Mouse (Mus musculus) heart, embryonic 12.5 days (tissue): ENCODE data around the gene Mast4. TPM values are rescaled to one million over a fixed set of nuclear protein-coding genes. Genes with fewer than 3 reads are reported as not detected.

Experiments
- ATAC-seq: fragments of 200-750 bp; cut with Nextera tagmentation; 2 replicates; pipeline ENCODE4 v1.8.0; 2017; ENCODE audit warnings: moderate TSS enrichment, moderate library complexity; ENCODE audit not compliant: insufficient number of reproducible peaks, low FRiP score
- H3K27ac ChIP-seq: fragments of 300-500 bp; sonication (generic); 2 replicates; pipeline ENCODE4 v1.5.1; 2016; ENCODE audit warnings: mild to moderate bottlenecking, moderate library complexity; ENCODE audit not compliant: poor library complexity, severe bottlenecking
- H3K27me3 ChIP-seq: fragments of 300-500 bp; sonication (generic); replicated peaks from 2 replicates; pipeline ENCODE4 v1.6.1; 2016; ENCODE audit warnings: mild to moderate bottlenecking, moderate library complexity
- H3K36me3 ChIP-seq: fragments of 300-500 bp; sonication (generic); 2 replicates; pipeline ENCODE4 v1.6.1; 2016; ENCODE audit warnings: mild to moderate bottlenecking, moderate library complexity
- H3K4me1 ChIP-seq: fragments of 300-500 bp; sonication (generic); replicated peaks from 2 replicates; pipeline ENCODE4 v1.6.1; 2016; ENCODE audit warnings: mild to moderate bottlenecking
- H3K4me2 ChIP-seq: fragments of 300-500 bp; sonication (generic); 2 replicates; pipeline ENCODE4 v1.6.1; 2016; ENCODE audit warnings: mild to moderate bottlenecking, moderate library complexity
- H3K4me3 ChIP-seq: fragments of 300-500 bp; sonication (generic); 2 replicates; pipeline ENCODE4 v1.5.1; 2016; ENCODE audit warnings: mild to moderate bottlenecking
- H3K9ac ChIP-seq: fragments of 300-500 bp; sonication (generic); 2 replicates; pipeline ENCODE4 v1.6.1; 2016; ENCODE audit warnings: mild to moderate bottlenecking, moderate library complexity
- H3K9me3 ChIP-seq: fragments of 300-500 bp; sonication (generic); replicated peaks from 2 replicates; pipeline ENCODE4 v1.6.1; 2016; ENCODE audit warnings: mild to moderate bottlenecking, moderate library complexity
- WGBS: fragments of 180-500 bp; shearing (Covaris S2); methylation state at CpG from one replicate; pipeline ENCODE4 v1.1.7; 2016; 5-methylcytosine and 5-hydroxymethylcytosine counted together
- polyA plus RNA-seq: library from polyadenylated mRNA; unstranded; fragments of >200 nt; fragmentation: Nextera tagmentation; extraction: Ambion mirVana; gene quantifications from 2 replicates; pipeline ENCODE4 v1.2.1, GENCODE M21; 2016

Gene Mast4
- polyA plus RNA-seq, 1 experiment from 2014 or later = 52.1 TPM

GRCm38 (mm10) chr13:103183566-103183965, 150.7 kb downstream of the Mast4 start:
- no peaks in the 10 kb centered on the region for H3K36me3 ChIP-seq
- H3K9me3 ChIP-seq = 0 out of 2 replicates have a peak, but pooled peaks cover 4% of the 10 kb centered on the region
- no peak overlapping the region for H3K4me2 ChIP-seq
- H3K4me3 ChIP-seq = no peak overlapping the region
- H3K9ac ChIP-seq = no peak overlapping the region
- no peaks in the 10 kb centered on the region for H3K27me3 ChIP-seq
- H3K27ac ChIP-seq = no peak overlapping the region
- 71% methylated on average over 5 of the region's 5 CpGs for WGBS
- peaks cover 18% of the 10 kb centered on the region; the same call in 1 of the 2 replicates for H3K4me1 ChIP-seq
- no peak for ATAC-seq

GRCm38 (mm10) chr13:103181836-103182235, 152.5 kb downstream of the Mast4 start:
- 84% methylated on average over 9 of the region's 9 CpGs for WGBS
- Histone ChIP-seq H3K27ac (no peak overlapping the region), H3K9me3 (0 out of 2 replicates have a peak, but pooled peaks cover 4% of the 10 kb centered on the region), H3K4me3 (no peak overlapping the region), H3K9ac (no peak overlapping the region), H3K4me2 (no peak overlapping the region), H3K27me3 (no peaks in the 10 kb centered on the region), H3K4me1 (peaks cover 12% of the 10 kb centered on the region; the same call in 1 of the 2 replicates), H3K36me3 (no peaks in the 10 kb centered on the region)
- no peak for ATAC-seq

GRCm38 (mm10) chr13:103176871-103177270, 157.4 kb downstream of the Mast4 start:
- ATAC-seq = no peak
- Histone ChIP-seq H3K9me3 (0 out of 2 replicates have a peak, but pooled peaks cover 2% of the 10 kb centered on the region), H3K27ac (no peak overlapping the region), H3K4me2 (no peak overlapping the region), H3K9ac (no peak overlapping the region), H3K36me3 (no peaks in the 10 kb centered on the region), H3K4me1 (peaks cover 5% of the 10 kb centered on the region; the same call in 1 of the 2 replicates), H3K27me3 (no peaks in the 10 kb centered on the region), H3K4me3 (no peak overlapping the region)
- WGBS = 81% methylated on average over 7 of the region's 7 CpGs

GRCm38 (mm10) chr13:103174431-103174830, 159.9 kb downstream of the Mast4 start:
- Histone ChIP-seq H3K4me3 (no peak overlapping the region), H3K27me3 (no peaks in the 10 kb centered on the region), H3K4me1 (peaks cover 5% of the 10 kb centered on the region; the same call in 1 of the 2 replicates), H3K36me3 (no peaks in the 10 kb centered on the region), H3K9me3 (no peaks in the 10 kb centered on the region), H3K9ac (no peak overlapping the region), H3K27ac (no peak overlapping the region), H3K4me2 (no peak overlapping the region)
- 73% methylated on average over 5 of the region's 5 CpGs for WGBS
- no peak for ATAC-seq

- Histone ChIP-seq H3K9me3 (no peaks in the 10 kb centered on the region), H3K36me3 (no peaks in the 10 kb centered on the region), H3K4me3 (no peak overlapping the region), H3K4me2 (no peak overlapping the region), H3K9ac (no peak overlapping the region), H3K27ac (no peak overlapping the region), H3K27me3 (no peaks in the 10 kb centered on the region), H3K4me1 (no peaks in the 10 kb centered on the region)
- WGBS = 41% methylated on average over 7 of the region's 7 CpGs
- ATAC-seq = no peak
These were observed 160.6 kb downstream of the Mast4 start for GRCm38 (mm10) chr13:103173545-103174182.

GRCm38 (mm10) chr13:103151944-103152343, 182.4 kb downstream of the Mast4 start:
- ATAC-seq = no peak
- no peak overlapping the region for H3K27ac ChIP-seq
- 68% methylated on average over 8 of the region's 8 CpGs for WGBS
- no peak overlapping the region for H3K4me2 ChIP-seq
- no peak overlapping the region for H3K9ac ChIP-seq
- no peaks in the 10 kb centered on the region for H3K9me3 ChIP-seq
- H3K4me1 ChIP-seq = peaks cover 26% of the 10 kb centered on the region
- H3K27me3 ChIP-seq = no peaks in the 10 kb centered on the region
- no peak overlapping the region for H3K4me3 ChIP-seq
- no peaks in the 10 kb centered on the region for H3K36me3 ChIP-seq

- ATAC-seq = no peak
- WGBS = 13% methylated on average over 11 of the region's 11 CpGs
- H3K27ac ChIP-seq = no peak overlapping the region
These were observed 183.1 kb downstream of the Mast4 start for GRCm38 (mm10) chr13:103151171-103151570.

GRCm38 (mm10) chr13:103150671-103151070, 183.6 kb downstream of the Mast4 start:
- no peak overlapping the region for H3K27ac ChIP-seq
- 80% methylated on average over 4 of the region's 4 CpGs for WGBS

More at GRCm38 (mm10) chr13:103151171-103151570, 183.1 kb downstream of the Mast4 start:
- Histone ChIP-seq H3K4me3 (no peak overlapping the region), H3K9ac (no peak overlapping the region), H3K9me3 (no peaks in the 10 kb centered on the region), H3K27me3 (no peaks in the 10 kb centered on the region), H3K4me2 (no peak overlapping the region), H3K36me3 (no peaks in the 10 kb centered on the region), H3K4me1 (peaks cover 26% of the 10 kb centered on the region)

GRCm38 (mm10) chr13:103149415-103149814, 184.9 kb downstream of the Mast4 start:
- Histone ChIP-seq H3K27ac (no peak overlapping the region), H3K27me3 (no peaks in the 10 kb centered on the region), H3K9ac (no peak overlapping the region), H3K4me3 (no peak overlapping the region), H3K9me3 (no peaks in the 10 kb centered on the region), H3K4me2 (no peak overlapping the region), H3K4me1 (peaks cover 36% of the 10 kb centered on the region), H3K36me3 (no peaks in the 10 kb centered on the region)
- WGBS = 89% methylated on average over 7 of the region's 7 CpGs
- ATAC-seq = no peak

More at GRCm38 (mm10) chr13:103150671-103151070, 183.6 kb downstream of the Mast4 start:
- no peaks in the 10 kb centered on the region for H3K36me3 ChIP-seq
- no peak overlapping the region for H3K4me2 ChIP-seq
- H3K27me3 ChIP-seq = no peaks in the 10 kb centered on the region
- no peak overlapping the region for H3K4me3 ChIP-seq
- H3K4me1 ChIP-seq = peaks cover 26% of the 10 kb centered on the region
- H3K9me3 ChIP-seq = no peaks in the 10 kb centered on the region
- no peak for ATAC-seq
- no peak overlapping the region for H3K9ac ChIP-seq

- Histone ChIP-seq H3K4me3 (no peak overlapping the region), H3K4me1 (peaks cover 23% of the 10 kb centered on the region), H3K27me3 (no peaks in the 10 kb centered on the region), H3K9me3 (no peaks in the 10 kb centered on the region), H3K36me3 (no peaks in the 10 kb centered on the region), H3K9ac (no peak overlapping the region), H3K4me2 (peak overlapping the region; percentile 36), H3K27ac (peak overlapping the region; percentile 34; the same call in 1 of the 2 replicates)
- WGBS = 12% methylated on average over 5 of the region's 5 CpGs
- peak; percentile 53; the same call in 1 of the 2 replicates for ATAC-seq
These were observed 190.0 kb downstream of the Mast4 start for GRCm38 (mm10) chr13:103144343-103144742.

GRCm38 (mm10) chr13:103141304-103141703, 193.0 kb downstream of the Mast4 start:
- peaks cover 8% of the 10 kb centered on the region for H3K9me3 ChIP-seq
- no peaks in the 10 kb centered on the region for H3K36me3 ChIP-seq
- ATAC-seq = no peak
- no peak overlapping the region for H3K4me3 ChIP-seq
- WGBS = 75% methylated on average over 5 of the region's 5 CpGs
- H3K9ac ChIP-seq = no peak overlapping the region
- H3K27me3 ChIP-seq = no peaks in the 10 kb centered on the region
- no peak overlapping the region for H3K27ac ChIP-seq
- no peak overlapping the region for H3K4me2 ChIP-seq
- peaks cover 29% of the 10 kb centered on the region for H3K4me1 ChIP-seq
